Mouse (Mus musculus) heart, postnatal 0 days (tissue): Measurements from ENCODE around the gene Rpl31. TPM values are rescaled to one million over a fixed set of nuclear protein-coding genes. Genes with fewer than 3 reads are reported as not detected.

ENCODE experiments used
- ATAC-seq: fragments of 200-750 bp; cut with Nextera tagmentation; 2 replicates; pipeline ENCODE4 v1.8.0; 2017; ENCODE audit warnings: low read depth, moderate number of reproducible peaks, moderate library complexity; ENCODE audit not compliant: insufficient read depth
- DNase-seq: peaks from one replicate; pipeline ENCODE4 v3.0.0-alpha.2; 2016; ENCODE audit warnings: low spot score
- H3K27ac ChIP-seq: fragments of 300-500 bp; sonication (generic); 2 replicates; pipeline ENCODE4 v1.5.1; 2014; ENCODE audit warnings: low read depth, mild to moderate bottlenecking
- H3K27me3 ChIP-seq: fragments of 300-500 bp; sonication (generic); 2 replicates; pipeline ENCODE4 v1.6.1; 2014; ENCODE audit warnings: low read length, mixed read lengths; ENCODE audit not compliant: control insufficient read depth, insufficient read depth
- H3K36me3 ChIP-seq: fragments of 300-500 bp; sonication (generic); replicated peaks from 2 replicates; pipeline ENCODE4 v1.6.1; 2014; ENCODE audit warnings: low read length, mixed read lengths; ENCODE audit not compliant: control insufficient read depth, insufficient read depth
- H3K4me1 ChIP-seq: fragments of 300-500 bp; sonication (generic); 2 replicates; pipeline ENCODE4 v1.6.1; 2014; ENCODE audit warnings: antibody characterized with exemption; ENCODE audit not compliant: control insufficient read depth, insufficient read depth
- H3K4me2 ChIP-seq: fragments of 300-500 bp; sonication (generic); 2 replicates; pipeline ENCODE4 v1.6.1; 2014; ENCODE audit warnings: low read depth, mild to moderate bottlenecking, low read length, moderate library complexity
- H3K4me3 ChIP-seq: fragments of 300-500 bp; sonication (generic); 2 replicates; pipeline ENCODE4 v1.5.1; 2014; ENCODE audit warnings: low read depth, low read length
- H3K9ac ChIP-seq: fragments of 300-500 bp; sonication (generic); replicated peaks from 2 replicates; pipeline ENCODE4 v1.6.1; 2014; ENCODE audit warnings: low read depth, low read length, mixed read lengths
- H3K9me3 ChIP-seq: fragments of 300-500 bp; sonication (generic); replicated peaks from 2 replicates; pipeline ENCODE4 v1.6.1; 2016; ENCODE audit warnings: low read length; ENCODE audit not compliant: control insufficient read depth
- CTCF ChIP-seq: IDR thresholded peaks from 2 replicates; pipeline ENCODE4 v1.5.1; 2016; ENCODE audit warnings: antibody characterized with exemption, control low read depth, low read depth
- EP300 ChIP-seq: IDR thresholded peaks from 2 replicates; pipeline ENCODE4 v1.6.1; 2016; ENCODE audit warnings: antibody characterized with exemption, low read depth
- WGBS: fragments of 180-500 bp; shearing (Covaris S2); extraction: QIAGEN DNeasy Blood & Tissue Kit; methylation state at CpG from one replicate; pipeline ENCODE4 v1.1.7; 2014; 5-methylcytosine and 5-hydroxymethylcytosine counted together
- polyA plus RNA-seq: library from polyadenylated mRNA; unstranded; fragments of >200 nt; fragmentation: Nextera tagmentation; extraction: Ambion mirVana; gene quantifications from 2 replicates; pipeline ENCODE4 v1.2.1, GENCODE M21; 2015
- total RNA-seq: library from RNA; depleted of rRNA; stranded (reverse); fragments of >200 nt; gene quantifications from 2 replicates; pipeline ENCODE4 v1.2.3, GENCODE M21; 2014; ENCODE audit warnings: low replicate concordance

The Rpl31 gene
- total and polyA plus RNA-seq, 2 experiments from 2014 or later: 198 to 330 TPM

DNA sequence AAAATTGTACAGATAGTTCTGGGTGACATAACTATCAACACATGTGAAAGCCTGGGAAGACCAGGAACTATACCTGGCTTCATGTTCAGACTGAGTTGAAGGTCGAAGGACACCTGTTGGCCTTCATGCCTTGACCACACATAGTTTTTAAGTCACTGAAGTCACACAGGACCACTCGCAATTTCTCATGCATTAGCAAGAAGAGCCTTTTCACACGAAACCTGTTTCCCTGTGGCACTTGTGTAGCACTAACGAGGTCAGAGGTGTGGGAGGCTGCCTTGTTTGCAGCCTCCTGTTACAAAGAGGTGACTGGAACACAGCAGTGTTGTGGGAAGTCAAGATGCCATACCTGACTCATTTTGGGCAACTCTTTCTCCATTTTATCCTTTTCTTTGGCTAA, 5.7 kb downstream of the Rpl31 start:
- Histone ChIP-seq H3K9ac (no peak overlapping the region), H3K9me3 (no peaks in the 10 kb centered on the region), H3K4me3 (no peak overlapping the region), H3K27me3 (no peaks in the 10 kb centered on the region), H3K4me2 (no peak overlapping the region), H3K36me3 (peaks cover 71% of the 10 kb centered on the region), H3K4me1 (0 out of 2 replicates have a peak, but pooled peaks cover 7% of the 10 kb centered on the region), H3K27ac (no peak overlapping the region)
- TF ChIP-seq EP300 (no peak), CTCF (no peak)
- no peak for DNase-seq
- 72% methylated on average over 4 of the region's 4 CpGs for WGBS
- no peak for ATAC-seq

DNA sequence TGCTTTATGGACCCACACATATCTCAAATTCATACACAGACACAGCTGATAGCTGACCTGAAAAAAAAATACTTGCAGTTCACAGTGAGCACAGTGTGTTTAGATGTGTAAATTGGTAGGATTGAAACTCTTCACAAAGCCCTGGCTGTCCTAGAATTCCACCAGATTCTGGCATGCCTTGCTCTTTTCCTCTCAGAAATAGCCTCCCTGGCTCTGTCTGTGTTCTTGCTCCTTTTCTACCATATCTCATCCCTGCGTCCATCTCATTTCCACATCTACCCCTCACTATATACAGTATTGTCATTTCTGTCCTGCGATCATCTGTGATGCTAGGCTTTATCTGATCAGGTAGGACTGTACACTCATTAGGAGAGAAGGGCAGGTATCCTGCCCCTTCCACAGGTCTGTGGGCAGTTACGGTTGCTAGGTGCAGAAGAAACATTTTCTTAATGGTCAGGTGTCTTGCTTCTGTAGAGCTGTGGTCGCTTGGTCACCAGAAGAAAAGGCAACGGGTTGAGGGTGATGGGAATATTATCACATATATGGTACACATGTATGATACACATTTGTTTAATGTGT, 6.7 kb downstream of the Rpl31 start:
- ATAC-seq: no peak

DNA sequence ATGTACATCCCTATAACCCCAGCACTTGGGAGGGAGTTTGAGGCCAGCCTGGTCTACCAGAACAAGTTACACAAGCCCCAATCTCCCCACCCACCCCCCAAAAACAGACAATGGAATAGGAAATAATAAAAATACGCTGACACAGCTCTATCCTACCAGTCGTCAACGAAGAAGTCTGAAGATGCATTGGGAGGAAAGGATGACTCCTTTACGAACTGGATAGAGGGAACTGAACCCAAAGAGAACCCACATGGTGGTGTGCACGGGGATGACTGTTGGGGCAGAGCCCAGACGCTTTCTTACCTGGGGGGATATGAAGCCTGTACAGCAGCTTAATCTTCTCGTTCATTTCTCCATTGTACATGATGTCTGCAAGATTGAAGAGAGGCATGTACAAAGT, 8.5 kb downstream of the Rpl31 start:
- H3K27me3 ChIP-seq: no peaks in the 10 kb centered on the region
- ATAC-seq: no peak
- peaks cover 61% of the 10 kb centered on the region for H3K36me3 ChIP-seq
- no peaks in the 10 kb centered on the region for H3K9me3 ChIP-seq
- no peak overlapping the region for H3K9ac ChIP-seq
- no peak for TF ChIP-seq EP300
- no peak for TF ChIP-seq CTCF
- no peak overlapping the region for H3K4me2 ChIP-seq
- no peak overlapping the region for H3K27ac ChIP-seq
- no peak overlapping the region for H3K4me3 ChIP-seq
- no peak for DNase-seq
- WGBS: 83% methylated on average over 7 of the region's 7 CpGs
- H3K4me1 ChIP-seq: no peaks in the 10 kb centered on the region

More for the DNA sequence above, 6.7 kb downstream of the Rpl31 start:
- no peak overlapping the region for H3K9ac ChIP-seq
- 82% methylated on average over 5 of the region's 5 CpGs for WGBS
- 0 out of 2 replicates have a peak, but pooled peaks cover 3% of the 10 kb centered on the region for H3K4me1 ChIP-seq
- H3K27me3 ChIP-seq: no peaks in the 10 kb centered on the region
- H3K4me3 ChIP-seq: no peak overlapping the region
- H3K36me3 ChIP-seq: peaks cover 69% of the 10 kb centered on the region
- no peaks in the 10 kb centered on the region for H3K9me3 ChIP-seq
- no peak for DNase-seq
- no peak overlapping the region for H3K27ac ChIP-seq
- TF ChIP-seq CTCF (no peak), EP300 (no peak)
- no peak overlapping the region for H3K4me2 ChIP-seq

DNA sequence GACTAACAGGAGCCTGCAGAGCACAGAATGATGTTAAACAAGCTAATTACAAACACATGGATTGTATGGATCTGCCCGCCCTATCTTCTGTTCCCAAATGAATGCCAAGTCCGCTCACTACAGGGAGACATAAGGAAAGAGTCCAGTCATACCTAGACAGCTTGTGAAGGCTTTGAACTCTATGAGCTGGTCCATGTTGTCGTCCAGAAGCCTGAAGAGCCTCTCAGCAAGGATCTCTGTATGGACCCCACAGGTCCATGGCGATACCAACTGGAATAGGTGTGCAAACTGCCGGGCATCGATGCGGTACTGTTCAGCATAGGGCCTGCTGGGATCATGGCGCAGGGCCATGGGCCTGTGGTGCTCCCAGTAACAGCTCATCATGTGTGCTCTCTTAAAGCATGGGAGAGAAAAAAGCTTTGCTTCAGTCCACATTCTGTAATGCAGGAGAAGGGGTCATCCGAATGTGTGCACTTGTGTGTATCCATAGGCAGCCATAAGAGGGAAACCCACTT, 9.1 kb downstream of the Rpl31 start:
- H3K9ac ChIP-seq: no peak overlapping the region
- H3K4me2 ChIP-seq: no peak overlapping the region
- no peak overlapping the region for H3K4me3 ChIP-seq
- no peak for TF ChIP-seq EP300
- TF ChIP-seq CTCF: no peak
- DNase-seq (no peak), ATAC-seq (no peak)
- WGBS: 93% methylated on average over 9 of the region's 9 CpGs
- H3K9me3 ChIP-seq: no peaks in the 10 kb centered on the region
- H3K4me1 ChIP-seq: no peaks in the 10 kb centered on the region
- peaks cover 55% of the 10 kb centered on the region for H3K36me3 ChIP-seq
- H3K27ac ChIP-seq: no peak overlapping the region
- no peaks in the 10 kb centered on the region for H3K27me3 ChIP-seq

DNA sequence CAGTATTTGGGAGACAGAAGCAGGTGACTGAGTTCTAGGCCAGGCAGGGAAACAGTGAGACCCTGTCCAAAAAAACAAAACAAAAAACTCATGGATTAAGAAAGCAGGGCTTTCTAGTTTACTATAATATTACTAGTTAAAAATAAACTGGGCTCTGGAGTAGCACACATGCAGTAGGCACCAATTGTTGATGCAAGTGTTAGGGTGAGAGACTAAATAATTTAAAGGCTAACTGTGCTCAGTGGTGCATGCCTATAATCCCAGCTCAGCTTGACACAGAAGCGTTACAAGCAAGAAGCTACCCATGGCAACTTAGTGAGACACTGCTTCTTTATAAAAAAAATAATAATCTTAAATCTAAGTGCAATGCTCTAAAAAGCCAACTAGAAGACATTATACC, 10.9 kb downstream of the Rpl31 start:
- Histone ChIP-seq H3K27ac (no peak overlapping the region), H3K36me3 (peaks cover 37% of the 10 kb centered on the region), H3K27me3 (no peaks in the 10 kb centered on the region), H3K9me3 (no peaks in the 10 kb centered on the region), H3K9ac (no peak overlapping the region), H3K4me3 (no peak overlapping the region), H3K4me1 (no peaks in the 10 kb centered on the region), H3K4me2 (no peak overlapping the region)
- WGBS: 79% methylated on average over 1 of the region's 1 CpGs
- TF ChIP-seq EP300 (no peak), CTCF (no peak)
- no peak for DNase-seq
- ATAC-seq: no peak

DNA sequence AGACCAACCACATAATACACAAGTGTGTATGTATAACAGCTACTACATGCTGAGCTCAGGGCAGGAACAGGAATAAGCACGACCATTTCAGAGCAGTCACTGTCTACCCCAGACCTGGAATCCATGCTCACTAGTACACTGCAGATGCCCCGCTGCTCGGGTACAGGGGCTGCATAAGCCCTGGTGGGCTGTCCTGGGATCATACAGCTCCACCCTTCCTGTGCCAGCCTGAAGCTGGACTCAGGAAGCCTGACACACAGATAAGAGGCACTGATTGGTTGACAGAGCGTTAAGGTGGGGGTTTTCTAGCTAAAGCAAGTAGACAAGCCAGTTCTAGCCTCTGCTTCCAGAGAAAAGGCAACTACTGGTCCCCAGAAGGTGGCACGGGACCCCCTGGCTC, 11.4 kb downstream of the Rpl31 start:
- WGBS: 37% methylated on average over 5 of the region's 5 CpGs
- Histone ChIP-seq H3K9ac (no peak overlapping the region), H3K36me3 (peaks cover 32% of the 10 kb centered on the region), H3K4me3 (no peak overlapping the region), H3K27ac (no peak overlapping the region), H3K4me2 (no peak overlapping the region), H3K9me3 (no peaks in the 10 kb centered on the region), H3K27me3 (no peaks in the 10 kb centered on the region), H3K4me1 (no peaks in the 10 kb centered on the region)
- TF ChIP-seq EP300 (no peak), CTCF (no peak)
- DNase-seq (no peak), ATAC-seq (no peak)
